Mouse (Mus musculus) retina, postnatal 1 day (tissue): ENCODE results near the gene Coro1a.
A peak's percentile ranks its signal among the peaks of the same experiment; 100 is the strongest.
"Not testable (repeated sequence)": the region's sequence is repeated elsewhere in the genome, so short reads cannot be mapped to it uniquely, and the experiment has no call there.

Experiments used
- DNase-seq: peaks from one replicate; pipeline ENCODE4 v3.0.0-alpha.2; 2012

The Coro1a gene

GRCm38 (mm10) chr7:126707442-126708174, at the start of gene Coro1a:
Gene Coro1a (minus strand): TSS chr7:126707787.
- no peak for DNase-seq

- DNase-seq = peak; percentile 88
Observed at GRCm38 (mm10) chr7:126754866-126755265, 47.3 kb upstream of the Coro1a start.

- no peak for DNase-seq
Observed at GRCm38 (mm10) chr7:126749582-126750343, 42.2 kb upstream of the Coro1a start.

- no peak for DNase-seq
Observed at GRCm38 (mm10) chr7:126748824-126749223, 41.2 kb upstream of the Coro1a start.

GRCm38 (mm10) chr7:126746798-126747197, 39.2 kb upstream of the Coro1a start:
- no peak for DNase-seq

GRCm38 (mm10) chr7:126746066-126746465, 38.5 kb upstream of the Coro1a start:
- DNase-seq = no peak

GRCm38 (mm10) chr7:126741964-126742482, 34.4 kb upstream of the Coro1a start:
- no peak for DNase-seq

- no peak for DNase-seq
Observed at GRCm38 (mm10) chr7:126741452-126741851, 33.9 kb upstream of the Coro1a start.

GRCm38 (mm10) chr7:126740977-126741376, 33.4 kb upstream of the Coro1a start:
- DNase-seq = no peak

GRCm38 (mm10) chr7:126740132-126740735, 32.6 kb upstream of the Coro1a start:
- DNase-seq = peak; percentile 37

- DNase-seq = no peak
Observed at GRCm38 (mm10) chr7:126739551-126739950, 32.0 kb upstream of the Coro1a start.

- no peak for DNase-seq
Observed at GRCm38 (mm10) chr7:126736122-126736521, 28.5 kb upstream of the Coro1a start.

GRCm38 (mm10) chr7:126730256-126730789, 22.7 kb upstream of the Coro1a start:
- not testable (repeated sequence) for DNase-seq

- DNase-seq = no peak
Observed at GRCm38 (mm10) chr7:126725667-126726066, 18.1 kb upstream of the Coro1a start.

- DNase-seq = no peak
Observed at GRCm38 (mm10) chr7:126725077-126725476, 17.5 kb upstream of the Coro1a start.

- no peak for DNase-seq
Observed at GRCm38 (mm10) chr7:126721635-126722034, 14.0 kb upstream of the Coro1a start.

- DNase-seq = no peak
Observed at GRCm38 (mm10) chr7:126718787-126719337, 11.3 kb upstream of the Coro1a start.

GRCm38 (mm10) chr7:126717566-126717965, 10.0 kb upstream of the Coro1a start:
- no peak for DNase-seq

GRCm38 (mm10) chr7:126715679-126716078, 8.1 kb upstream of the Coro1a start:
- DNase-seq = no peak

GRCm38 (mm10) chr7:126711910-126712309, 4.3 kb upstream of the Coro1a start:
- no peak for DNase-seq

- DNase-seq = no peak
Observed at GRCm38 (mm10) chr7:126710266-126710665, 2.7 kb upstream of the Coro1a start.

- no peak for DNase-seq
Observed at GRCm38 (mm10) chr7:126708175-126708952, 777 bp upstream of the Coro1a start.
